Comparison of ENCODE assay signal across 34 mouse cellular contexts in genomic region chr13:108809191-108809590, GRCm38 (mm10).
"Had no signal": no experiment of that assay in that cellular context is flagged by ENCODE, and none has a peak within 500 bp of the region (broad histone marks: within the 10 kb centered on the region; RNA-seq: fewer than 3 reads in every experiment).

No protein-coding gene starts in this region.

- H3K4me1 ChIP-seq: heart, embryonic 12.5 days; heart, embryonic 13.5 days; heart, embryonic 15.5 days; hindbrain, embryonic 10.5 days; hindbrain, embryonic 12.5 days; hindbrain, embryonic 13.5 days; hindbrain, embryonic 15.5 days; intestine, embryonic 15.5 days; kidney, embryonic 15.5 days had no signal

- H3K27ac ChIP-seq: heart, embryonic 13.5 days; heart, embryonic 15.5 days; hindbrain, embryonic 10.5 days; hindbrain, embryonic 12.5 days; hindbrain, embryonic 13.5 days; hindbrain, embryonic 14.5 days; hindbrain, embryonic 15.5 days; hindbrain, postnatal 0 days; intestine, embryonic 15.5 days; kidney, embryonic 15.5 days; kidney, postnatal 0 days; layer of hippocampus, adult 2 months; left cerebral cortex, adult 2 months had no signal

- H3K4me3 ChIP-seq: heart, embryonic 12.5 days; heart, embryonic 13.5 days; heart, embryonic 15.5 days; hindbrain, embryonic 10.5 days; hindbrain, embryonic 12.5 days; hindbrain, embryonic 13.5 days; hindbrain, embryonic 15.5 days; intestine, embryonic 15.5 days; kidney, embryonic 15.5 days; layer of hippocampus, adult 2 months; left cerebral cortex, adult 2 months had no signal

- ATAC-seq: hindbrain, embryonic 16.5 days; hindbrain, postnatal 0 days; inflammation-experienced regulatory T-cells, adult 6 months; intestine, embryonic 15.5 days; intestine, embryonic 16.5 days; intestine, postnatal 0 days had no signal

- DNase-seq: heart, postnatal 10 days; heart, postnatal 14 days; heart, postnatal 36 days; heart, postnatal 4 days; kidney, adult 11 months; kidney, adult 18-20 months; kidney, adult 2 months; kidney, adult 8-10 months; kidney, adult 9 months; kidney, postnatal 10 days; kidney, postnatal 14 days; kidney, postnatal 25 days; kidney, postnatal 36 days; kidney, postnatal 4 days; layer of hippocampus, adult 9-11 months; layer of hippocampus, postnatal 36 days had no signal

- H3K36me3 ChIP-seq: heart, embryonic 12.5 days; heart, embryonic 13.5 days; heart, embryonic 15.5 days; hindbrain, embryonic 10.5 days; hindbrain, embryonic 12.5 days; hindbrain, embryonic 13.5 days; hindbrain, embryonic 15.5 days; intestine, embryonic 15.5 days; kidney, embryonic 15.5 days had no signal

- H3K9ac ChIP-seq: heart, embryonic 12.5 days; heart, embryonic 13.5 days; heart, embryonic 15.5 days; hindbrain, embryonic 12.5 days; hindbrain, embryonic 13.5 days; hindbrain, embryonic 14.5 days; hindbrain, embryonic 15.5 days; intestine, embryonic 15.5 days; kidney, embryonic 15.5 days had no signal

- H3K27me3 ChIP-seq: heart, embryonic 12.5 days; heart, embryonic 13.5 days; heart, embryonic 15.5 days; hindbrain, embryonic 12.5 days; hindbrain, embryonic 13.5 days; hindbrain, embryonic 15.5 days; intestine, embryonic 15.5 days; kidney, embryonic 15.5 days had no signal

- H3K4me2 ChIP-seq: heart, embryonic 12.5 days; heart, embryonic 13.5 days; heart, embryonic 15.5 days; hindbrain, embryonic 12.5 days; hindbrain, embryonic 13.5 days; hindbrain, embryonic 14.5 days; hindbrain, embryonic 15.5 days; intestine, embryonic 15.5 days; kidney, embryonic 15.5 days had no signal

- H3K9me3 ChIP-seq: heart, embryonic 12.5 days; heart, embryonic 13.5 days; heart, embryonic 15.5 days; hindbrain, embryonic 10.5 days; hindbrain, embryonic 12.5 days; hindbrain, embryonic 13.5 days; hindbrain, embryonic 15.5 days; intestine, embryonic 15.5 days; kidney, embryonic 15.5 days had no signal
